Mouse (Mus musculus): ENCODE measurements around the gene Tspan5.

GRCm38 (mm10) chr3:138905678-138906077 lies 163.7 kb downstream of the Tspan5 start:
- TF ChIP-seq GATA1 (IDR thresholded peaks at IDR 0.05; ENCODE audit: borderline replicate concordance, low read length), result no peak
- TF ChIP-seq FLI1 (IDR thresholded peaks at IDR 0.05; ENCODE audit: low read length), result no peak

All from megakaryocyte, embryonic 14.5 days (primary cell).